Mouse (Mus musculus) heart, adult 2 months (tissue): ENCODE measurements at regions not wholly inside any gene's neighbourhood (a gene's known extent, or its start where the extent isn't known, plus 50 kb on each side); places are given as distances from the start of the nearest gene placed in this dataset.

Experiments used
- CTCF ChIP-seq: fragments of 200-600 bp; IDR thresholded peaks from 2 replicates; pipeline ENCODE4 v1.8.1; 2022; ENCODE audit warnings: antibody characterized with exemption, mild to moderate bottlenecking, moderate library complexity
- POLR2A ChIP-seq: fragments of 200-500 bp; IDR thresholded peaks from 2 replicates; pipeline ENCODE4 v1.6.1; 2011; ENCODE audit warnings: mild to moderate bottlenecking, low read depth, low read length, control low read depth; ENCODE audit not compliant: insufficient read depth

GRCm38 (mm10) chr3:17799120-17799519 is 149.1 kb upstream of the Cypt12 start:
- TF ChIP-seq CTCF (no peak), POLR2A (no peak)
